In the genomic region with DNA sequence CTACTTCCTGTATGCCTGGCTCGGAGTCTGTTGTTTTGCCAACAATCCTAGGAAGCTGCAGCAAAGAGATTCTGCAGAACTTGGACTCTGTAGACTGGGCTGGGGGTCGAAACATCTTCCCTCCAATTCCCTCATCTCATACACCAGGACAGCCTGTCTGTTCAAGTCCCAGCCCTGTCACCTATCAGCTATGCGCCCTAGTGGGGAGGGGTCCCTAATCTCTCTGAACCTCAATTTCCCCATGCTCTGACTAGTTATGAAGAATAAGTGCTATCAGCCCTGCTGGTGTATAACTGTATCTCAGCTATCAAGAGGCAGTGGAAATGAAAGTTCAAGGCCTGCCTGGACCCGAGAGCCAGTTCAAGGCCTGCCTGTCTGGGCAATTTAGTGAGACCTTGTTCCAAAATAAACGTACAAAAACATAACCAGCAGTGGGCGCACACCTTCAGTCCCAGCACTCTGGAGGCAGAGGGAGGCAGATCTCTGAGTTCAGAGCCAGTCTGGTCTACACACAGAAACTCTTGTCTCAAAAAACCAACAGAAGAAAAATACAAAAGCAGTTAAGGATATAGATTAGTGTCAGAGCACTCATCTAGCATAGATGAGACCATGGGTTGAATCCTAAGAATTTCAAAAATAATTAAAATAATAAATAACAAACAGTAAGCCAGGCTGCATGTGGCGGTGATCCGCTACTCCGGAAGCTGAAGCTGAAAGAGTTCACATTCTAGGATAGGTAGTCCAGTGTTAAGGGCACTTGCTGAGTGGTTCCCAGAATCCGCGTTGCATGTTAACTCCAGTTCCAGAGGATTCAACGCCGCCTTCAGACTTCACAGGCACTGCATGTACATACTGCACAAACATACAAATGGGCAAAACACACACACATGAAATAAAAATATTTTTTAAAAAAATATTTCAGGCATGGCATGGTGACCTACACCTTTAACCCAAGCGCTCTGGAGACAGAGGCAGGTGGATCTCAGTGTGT, we compare ENCODE assay signal across 8 mouse cellular contexts. TPM values are rescaled to one million over a fixed set of nuclear protein-coding genes. Genes with fewer than 3 reads are reported as not detected.
A peak's percentile ranks its signal among the peaks of the same experiment; 100 is the strongest.
DNase-seq lines count a peak whose midpoint lies in the region; ATAC-seq and TF ChIP-seq lines count a peak whose summit lies in the region.

No protein-coding gene starts in this region.

- no peak for TF ChIP-seq POLR2A in bone marrow, adult 2 months (IDR thresholded peaks at IDR 0.05; ENCODE audit: borderline replicate concordance, control insufficient read depth, low read depth, low read length)

- no peaks in the 10 kb centered on the region; the same call in 1 of the 2 replicates for H3K4me1 ChIP-seq in bone marrow, adult 2 months (ENCODE audit: control insufficient read depth, insufficient read depth, low read length)
- peaks cover 23% of the 10 kb centered on the region for H3K4me1 ChIP-seq in heart, embryonic 16.5 days (ENCODE audit: control insufficient read depth, insufficient read depth, low read length)
- peaks cover 28% of the 10 kb centered on the region for H3K4me1 ChIP-seq in liver, embryonic 12.5 days
- H3K4me1 ChIP-seq in stomach, embryonic 15.5 days = peaks cover 8% of the 10 kb centered on the region; the same call in 1 of the 2 replicates

- ATAC-seq in heart, embryonic 16.5 days (replicated peaks; ENCODE audit: extremely low read depth, insufficient read depth, low FRiP score) = no peak
- no peak for ATAC-seq in liver, embryonic 12.5 days
- peak; percentile 2; the same call in 1 of the 2 replicates for ATAC-seq in stomach, embryonic 15.5 days (ENCODE audit: insufficient read depth, low FRiP score, low read depth)
- ATAC-seq in frontal cortex, adult (ENCODE audit: low TSS enrichment) = no peak

- H3K9me3 ChIP-seq in heart, embryonic 16.5 days (replicated peaks; ENCODE audit: control insufficient read depth, low read length) = no peaks in the 10 kb centered on the region
- no peaks in the 10 kb centered on the region for H3K9me3 ChIP-seq in liver, embryonic 12.5 days (replicated peaks)
- no peaks in the 10 kb centered on the region for H3K9me3 ChIP-seq in stomach, embryonic 15.5 days

- peak overlapping the region; percentile 73 for H3K9ac ChIP-seq in heart, embryonic 16.5 days (ENCODE audit: low read length)
- peak overlapping the region; percentile 65; the same call in 1 of the 2 replicates for H3K9ac ChIP-seq in liver, embryonic 12.5 days
- no peak overlapping the region for H3K9ac ChIP-seq in stomach, embryonic 15.5 days

- DNase-seq in left cerebral cortex, adult 2 months (ENCODE audit: extremely low spot score in 1 of 2, low spot score in 2 of 2) = no peak
- DNase-seq in left cerebral cortex, postnatal 4 days = no peak
- DNase-seq in gastrocnemius, postnatal 36 days = no peak

- H3K27me3 ChIP-seq in heart, embryonic 16.5 days (ENCODE audit: control insufficient read depth, insufficient read depth, low read length) = peaks cover 8% of the 10 kb centered on the region; the same call in 1 of the 2 replicates
- peaks cover 29% of the 10 kb centered on the region for H3K27me3 ChIP-seq in liver, embryonic 12.5 days (replicated peaks)
- peaks cover 4% of the 10 kb centered on the region for H3K27me3 ChIP-seq in stomach, embryonic 15.5 days (replicated peaks)

- peak; percentile 40 for TF ChIP-seq CTCF in left cerebral cortex, adult 2 months (IDR thresholded peaks at IDR 0.05)
- peak; percentile 25; the same call in 1 of the 2 replicates for TF ChIP-seq CTCF in bone marrow, adult 2 months (IDR thresholded peaks at IDR 0.05; ENCODE audit: control insufficient read depth, insufficient read depth, low read length)

- intact Hi-C loops in left cerebral cortex, adult 2 months (cut with DNase I) = no loop called here
- intact Hi-C loops in left cerebral cortex, postnatal 4 days (cut with DNase I) = no loop called here
- intact Hi-C loops in gastrocnemius, postnatal 36 days (cut with DNase I) = no loop called here

- peak overlapping the region; percentile 70 for H3K4me3 ChIP-seq in left cerebral cortex, adult 2 months
- H3K4me3 ChIP-seq in bone marrow, adult 2 months (replicated peaks; ENCODE audit: control insufficient read depth, low read depth, low read length) = no peak overlapping the region
- peak overlapping the region; percentile 61 for H3K4me3 ChIP-seq in heart, embryonic 16.5 days (ENCODE audit: low read length)
- peak overlapping the region; percentile 57 for H3K4me3 ChIP-seq in liver, embryonic 12.5 days
- peak overlapping the region; percentile 51 for H3K4me3 ChIP-seq in stomach, embryonic 15.5 days (replicated peaks)

- WGBS in bone marrow, adult 2 months = 62% methylated on average over 14 of the region's 14 CpGs
- 47% methylated on average over 14 of the region's 14 CpGs for WGBS in heart, embryonic 16.5 days
- 44% methylated on average over 14 of the region's 14 CpGs for WGBS in liver, embryonic 12.5 days (ENCODE audit: insufficient replicate concordance)
- WGBS in stomach, embryonic 15.5 days = 47% methylated on average over 14 of the region's 14 CpGs

- peak overlapping the region; percentile 90 for H3K4me2 ChIP-seq in heart, embryonic 16.5 days (ENCODE audit: low read depth, low read length)
- H3K4me2 ChIP-seq in liver, embryonic 12.5 days = peak overlapping the region; percentile 87
- H3K4me2 ChIP-seq in stomach, embryonic 15.5 days = peak overlapping the region; percentile 91

- H3K27ac ChIP-seq in left cerebral cortex, adult 2 months = peak overlapping the region; percentile 68
- H3K27ac ChIP-seq in bone marrow, adult 2 months (ENCODE audit: control insufficient read depth, insufficient read depth, low read depth, low read length, poor library complexity) = no peak overlapping the region
- no peak overlapping the region for H3K27ac ChIP-seq in heart, embryonic 16.5 days (ENCODE audit: low read length)
- no peak overlapping the region for H3K27ac ChIP-seq in liver, embryonic 12.5 days
- H3K27ac ChIP-seq in stomach, embryonic 15.5 days = no peak overlapping the region

- peaks cover 15% of the 10 kb centered on the region for H3K36me3 ChIP-seq in heart, embryonic 16.5 days (ENCODE audit: control insufficient read depth, insufficient read depth)
- H3K36me3 ChIP-seq in liver, embryonic 12.5 days = peaks cover 41% of the 10 kb centered on the region
- H3K36me3 ChIP-seq in stomach, embryonic 15.5 days = peaks cover 14% of the 10 kb centered on the region

RNA-seq across cellular contexts. Expression of gene Aifm3, which starts 0.6 kb away (rescaled TPM):
- 100 to 1,000 TPM; 148 to 171 TPM for total RNA-seq in left cerebral cortex, adult 2 months (2021)
- total RNA-seq in left cerebral cortex, postnatal 4 days (2021) = 10 to 100 TPM in 1 of 2 experiments, 1 to 10 TPM in 1; 9.3 to 13.6 TPM
- not detected in 2 replicates for polyA plus RNA-seq in bone marrow, adult 2 months (2011; ENCODE audit: insufficient read depth, insufficient read length, low replicate concordance, missing spikeins)
- polyA plus RNA-seq in heart, embryonic 16.5 days (2015; fragmentation: Nextera tagmentation; extraction: Ambion mirVana) = 1.5 TPM in 2 replicates
- polyA plus RNA-seq in liver, embryonic 12.5 days (2016; fragmentation: Nextera tagmentation; extraction: Ambion mirVana) = 0.83 and 0.98 TPM in 2 replicates
- 3.1 and 3.2 TPM in 2 replicates for polyA plus RNA-seq in stomach, embryonic 15.5 days (2015; fragmentation: Nextera tagmentation; extraction: Ambion mirVana)
- under 1 TPM in 1 of 2 experiments, not detected in 1; 0.20 TPM for total RNA-seq in gastrocnemius, postnatal 36 days (2021)

RNA-seq across cellular contexts. Expression of gene Lztr1, which starts 19.7 kb away (rescaled TPM):
- total RNA-seq in left cerebral cortex, adult 2 months (2021) = 100 to 1,000 TPM; 182 to 193 TPM
- 100 to 1,000 TPM; 158 to 182 TPM for total RNA-seq in left cerebral cortex, postnatal 4 days (2021)
- polyA plus RNA-seq in bone marrow, adult 2 months (2011; ENCODE audit: insufficient read depth, insufficient read length, low replicate concordance, missing spikeins) = 22.2 and 40.6 TPM in 2 replicates
- polyA plus RNA-seq in heart, embryonic 16.5 days (2015; fragmentation: Nextera tagmentation; extraction: Ambion mirVana) = 51.8 and 59.2 TPM in 2 replicates
- 31.4 and 34.8 TPM in 2 replicates for polyA plus RNA-seq in liver, embryonic 12.5 days (2016; fragmentation: Nextera tagmentation; extraction: Ambion mirVana)
- 70.2 and 76.1 TPM in 2 replicates for polyA plus RNA-seq in stomach, embryonic 15.5 days (2015; fragmentation: Nextera tagmentation; extraction: Ambion mirVana)
- 10 to 100 TPM; 18.8 to 23.2 TPM for total RNA-seq in gastrocnemius, postnatal 36 days (2021)

RNA-seq across cellular contexts. Expression of gene Crkl, which starts 37.0 kb away (rescaled TPM):
- 10 to 100 TPM; 31.9 to 36.7 TPM for total RNA-seq in left cerebral cortex, adult 2 months (2021)
- 10 to 100 TPM; 35.7 to 35.8 TPM for total RNA-seq in left cerebral cortex, postnatal 4 days (2021)
- 10.5 and 18.7 TPM in 2 replicates for polyA plus RNA-seq in bone marrow, adult 2 months (2011; ENCODE audit: insufficient read depth, insufficient read length, low replicate concordance, missing spikeins)
- polyA plus RNA-seq in heart, embryonic 16.5 days (2015; fragmentation: Nextera tagmentation; extraction: Ambion mirVana) = 43.2 and 52.2 TPM in 2 replicates
- polyA plus RNA-seq in liver, embryonic 12.5 days (2016; fragmentation: Nextera tagmentation; extraction: Ambion mirVana) = 37.9 and 41.6 TPM in 2 replicates
- polyA plus RNA-seq in stomach, embryonic 15.5 days (2015; fragmentation: Nextera tagmentation; extraction: Ambion mirVana) = 55.1 and 56.0 TPM in 2 replicates
- total RNA-seq in gastrocnemius, postnatal 36 days (2021) = 10 to 100 TPM; 17.3 to 17.6 TPM

RNA-seq across cellular contexts. Expression of gene Thap7, which starts 42.2 kb away (rescaled TPM):
- 10 to 100 TPM; 42.3 to 43.1 TPM for total RNA-seq in left cerebral cortex, adult 2 months (2021)
- 10 to 100 TPM; 34.5 to 36.4 TPM for total RNA-seq in left cerebral cortex, postnatal 4 days (2021)
- polyA plus RNA-seq in bone marrow, adult 2 months (2011; ENCODE audit: insufficient read depth, insufficient read length, low replicate concordance, missing spikeins) = 13.6 and 31.8 TPM in 2 replicates
- polyA plus RNA-seq in heart, embryonic 16.5 days (2015; fragmentation: Nextera tagmentation; extraction: Ambion mirVana) = 37.2 and 38.6 TPM in 2 replicates
- polyA plus RNA-seq in liver, embryonic 12.5 days (2016; fragmentation: Nextera tagmentation; extraction: Ambion mirVana) = 34.2 and 36.6 TPM in 2 replicates
- polyA plus RNA-seq in stomach, embryonic 15.5 days (2015; fragmentation: Nextera tagmentation; extraction: Ambion mirVana) = 57.3 and 60.8 TPM in 2 replicates
- 10 to 100 TPM; 12.8 to 14.4 TPM for total RNA-seq in gastrocnemius, postnatal 36 days (2021)
